Mouse (Mus musculus) liver, adult 2 months (tissue): ENCODE results near the gene Dnajc8. TPM values are rescaled to one million over a fixed set of nuclear protein-coding genes. Genes with fewer than 3 reads are reported as not detected.

Experiments used
- DNase-seq: peaks from one replicate; pipeline ENCODE4 v3.0.0-alpha.2; 2011; ENCODE audit warnings: low read depth, low spot score; ENCODE audit errors: extremely low read depth
- H3K27ac ChIP-seq: fragments of 200-500 bp; replicated peaks from 2 replicates; pipeline ENCODE4 v1.5.1; 2012; ENCODE audit warnings: low read depth, mild to moderate bottlenecking, control low read depth, inconsistent platforms, low read length; ENCODE audit not compliant: insufficient read depth
- H3K27me3 ChIP-seq: fragments of 200-500 bp; 2 replicates; pipeline ENCODE4 v1.6.1; 2012; ENCODE audit warnings: mild to moderate bottlenecking, moderate library complexity, low read length, inconsistent platforms; ENCODE audit not compliant: control insufficient read depth, insufficient read depth
- H3K36me3 ChIP-seq: fragments of 200-500 bp; 2 replicates; pipeline ENCODE4 v1.6.1; 2012; ENCODE audit warnings: low read length, inconsistent platforms; ENCODE audit not compliant: control insufficient read depth, insufficient read depth
- H3K4me1 ChIP-seq: fragments of 200-500 bp; 2 replicates; pipeline ENCODE4 v1.6.1; 2011; ENCODE audit warnings: low read length; ENCODE audit not compliant: control insufficient read depth, insufficient read depth
- H3K4me3 ChIP-seq: fragments of 200-500 bp; 2 replicates; pipeline ENCODE4 v1.5.1; 2011; ENCODE audit warnings: low read depth, mild to moderate bottlenecking, control low read depth, low read length, moderate library complexity; ENCODE audit not compliant: insufficient read depth
- H3K79me2 ChIP-seq: fragments of 200-500 bp; 2 replicates; pipeline ENCODE4 v1.6.1; 2012; ENCODE audit warnings: inconsistent platforms, mild to moderate bottlenecking, low read length, moderate library complexity; ENCODE audit not compliant: control insufficient read depth, insufficient read depth
- H3K9ac ChIP-seq: fragments of 200-500 bp; 2 replicates; pipeline ENCODE4 v1.6.1; 2012; ENCODE audit warnings: low read depth, mild to moderate bottlenecking, control low read depth, inconsistent platforms, low read length
- CTCF ChIP-seq: fragments of 200-500 bp; IDR thresholded peaks from 2 replicates; pipeline ENCODE4 v1.5.1; 2011; ENCODE audit warnings: low read depth, low read length, control low read depth
- POLR2A ChIP-seq: fragments of 200-500 bp; IDR thresholded peaks from 2 replicates; pipeline ENCODE4 v1.6.1; 2011; ENCODE audit warnings: low read length, control low read depth; ENCODE audit not compliant: insufficient read depth; ENCODE audit errors: extremely low read depth
- WGBS: fragments of 180-500 bp; shearing (Covaris S2); methylation state at CpG from one replicate; pipeline ENCODE4 v1.1.7; 2018; 5-methylcytosine and 5-hydroxymethylcytosine counted together
- polyA plus RNA-seq: library from polyadenylated mRNA; depleted of rRNA; stranded (reverse); fragments of >200 nt; gene quantifications from 2 replicates; pipeline ENCODE4 v1.2.3, GENCODE M21; 2012
- total RNA-seq: library from RNA; depleted of rRNA; stranded (reverse); fragments of >200 nt; gene quantifications from 2 replicates; pipeline ENCODE4 v1.2.3, GENCODE M21; 2014

Gene Dnajc8
- total and polyA plus RNA-seq, 2 experiments: 10.4 to 26.1 TPM

GRCm38 (mm10) chr4:132529344-132529743, 6.0 kb upstream of the Dnajc8 start:
- Histone ChIP-seq H3K4me3 (no peak overlapping the region), H3K4me1 (peaks cover 5% of the 10 kb centered on the region; the same call in 1 of the 2 replicates), H3K36me3 (peaks cover 3% of the 10 kb centered on the region; the same call in 1 of the 2 replicates), H3K9ac (no peak overlapping the region), H3K27me3 (no peaks in the 10 kb centered on the region), H3K27ac (no peak overlapping the region), H3K79me2 (no peaks in the 10 kb centered on the region)
- no peak for TF ChIP-seq CTCF
- no peak for TF ChIP-seq POLR2A
- 68% methylated on average over 4 of the region's 4 CpGs for WGBS
- DNase-seq: no peak

- TF ChIP-seq POLR2A (no peak), CTCF (no peak)
- Histone ChIP-seq H3K36me3 (peaks cover 3% of the 10 kb centered on the region; the same call in 1 of the 2 replicates), H3K4me3 (no peak overlapping the region), H3K27ac (no peak overlapping the region), H3K4me1 (peaks cover 10% of the 10 kb centered on the region; the same call in 1 of the 2 replicates), H3K27me3 (no peaks in the 10 kb centered on the region), H3K9ac (no peak overlapping the region), H3K79me2 (no peaks in the 10 kb centered on the region)
- DNase-seq: no peak
- 88% methylated on average over 20 of the region's 20 CpGs for WGBS
Observed at GRCm38 (mm10) chr4:132530033-132530804, 5.1 kb upstream of the Dnajc8 start.

GRCm38 (mm10) chr4:132532496-132532895, 2.9 kb upstream of the Dnajc8 start:
- no peak for DNase-seq
- 18% methylated on average over 5 of the region's 5 CpGs for WGBS
- Histone ChIP-seq H3K4me1 (peaks cover 18% of the 10 kb centered on the region; the same call in 1 of the 2 replicates), H3K27ac (peak overlapping the region; percentile 17; the same call in 1 of the 2 replicates), H3K9ac (peak overlapping the region; percentile 65), H3K79me2 (peaks cover 17% of the 10 kb centered on the region), H3K36me3 (peaks cover 3% of the 10 kb centered on the region; the same call in 1 of the 2 replicates), H3K27me3 (no peaks in the 10 kb centered on the region), H3K4me3 (peak overlapping the region; percentile 68)
- TF ChIP-seq POLR2A (no peak), CTCF (no peak)

- 0 out of 2 replicates have a peak, but pooled peaks have one; percentile 42 for TF ChIP-seq POLR2A
- TF ChIP-seq CTCF: no peak
- Histone ChIP-seq H3K4me1 (peaks cover 18% of the 10 kb centered on the region; the same call in 1 of the 2 replicates), H3K4me3 (peak within 1 kb of the TSS; percentile 68), H3K36me3 (peaks cover 5% of the 10 kb centered on the region; the same call in 1 of the 2 replicates), H3K9ac (peak within 1 kb of the TSS; percentile 65), H3K27ac (peak within 1 kb of the TSS; percentile 25), H3K27me3 (no peaks in the 10 kb centered on the region), H3K79me2 (peaks cover 17% of the 10 kb centered on the region)
- DNase-seq: peak; percentile 90
- under 1% methylated on average over 63 of the region's 63 CpGs for WGBS
Observed at GRCm38 (mm10) chr4:132532981-132533916, 2.1 kb upstream of the Dnajc8 start, which contains the start of gene Atpif1. Atpif1 (minus strand) TSS chr4:132533659.

GRCm38 (mm10) chr4:132539481-132539880, 4.1 kb downstream of the Dnajc8 start:
- H3K4me1 ChIP-seq: peaks cover 13% of the 10 kb centered on the region; the same call in 1 of the 2 replicates
- no peak for DNase-seq
- no peak overlapping the region for H3K27ac ChIP-seq
- WGBS: 89% methylated on average over 5 of the region's 5 CpGs
- H3K27me3 ChIP-seq: no peaks in the 10 kb centered on the region
- H3K36me3 ChIP-seq: peaks cover 36% of the 10 kb centered on the region
- no peak for TF ChIP-seq CTCF
- TF ChIP-seq POLR2A: no peak
- H3K4me3 ChIP-seq: no peak overlapping the region
- peaks cover 17% of the 10 kb centered on the region for H3K79me2 ChIP-seq
- H3K9ac ChIP-seq: no peak overlapping the region
